Mouse (Mus musculus) B cell, adult (primary cell): ENCODE results near the gene Slc27a3. TPM values are rescaled to one million over a fixed set of nuclear protein-coding genes. Genes with fewer than 3 reads are reported as not detected.

Source experiments
- total RNA-seq: library from RNA; stranded (reverse); gene quantifications from 4 replicates; pipeline ENCODE4 v1.2.4, GENCODE M21; 2023; ENCODE audit not compliant: inconsistent age

The Slc27a3 gene
- total RNA-seq, result 0.99 to 2.0 TPM (median 1.6 TPM) in 4 replicates

DNA sequence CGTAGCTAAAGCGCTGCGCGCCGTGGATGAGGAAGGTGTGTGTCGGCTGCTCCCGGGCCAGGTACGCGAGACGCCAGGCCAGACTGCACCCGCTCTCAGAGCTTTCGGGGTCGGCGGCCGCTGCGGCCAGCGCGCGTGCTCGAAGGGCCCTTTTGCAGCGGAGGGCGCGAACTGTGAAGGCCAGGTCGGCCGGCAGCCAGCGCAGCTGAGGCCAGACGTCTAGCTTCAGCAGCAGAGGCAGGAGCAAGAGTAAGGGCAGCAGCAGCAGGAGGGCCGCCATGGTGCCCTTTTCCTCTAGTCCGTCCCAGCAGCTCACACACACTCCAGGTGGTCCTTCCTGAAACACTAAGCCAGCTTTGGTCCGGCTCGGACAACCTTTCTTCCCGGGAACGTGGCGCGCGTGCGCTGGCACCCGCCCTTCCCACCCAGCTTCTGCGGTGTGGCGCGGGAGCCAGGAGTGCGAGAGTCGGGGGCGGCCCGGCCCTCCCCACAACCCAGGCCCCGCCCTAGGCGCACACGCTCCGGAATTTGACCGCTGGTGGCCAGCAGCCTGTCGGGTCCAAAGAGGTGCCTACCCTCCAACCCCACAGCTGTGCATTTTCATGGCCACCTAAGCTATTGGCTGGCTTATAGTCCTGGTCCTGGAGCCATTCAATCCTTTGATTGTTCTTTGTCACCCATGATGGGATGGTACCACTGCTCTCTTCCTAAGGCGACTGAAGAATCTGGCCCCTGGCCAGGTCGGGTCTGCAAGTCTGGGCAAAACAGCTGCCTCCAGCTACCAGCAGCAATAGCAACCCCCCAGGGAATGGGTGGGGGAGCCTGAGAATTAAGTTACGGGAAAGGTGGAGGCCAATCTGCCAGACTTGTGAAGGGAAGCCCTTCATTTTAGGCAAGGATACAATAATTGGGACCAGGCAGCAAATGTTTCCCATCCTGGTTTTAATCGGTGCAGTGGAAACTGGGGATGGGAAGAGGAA lies at the start of gene Slc27a3:
Gene Slc27a3 (minus strand): TSS at position 428 of the 980 bp plus-strand sequence.

DNA sequence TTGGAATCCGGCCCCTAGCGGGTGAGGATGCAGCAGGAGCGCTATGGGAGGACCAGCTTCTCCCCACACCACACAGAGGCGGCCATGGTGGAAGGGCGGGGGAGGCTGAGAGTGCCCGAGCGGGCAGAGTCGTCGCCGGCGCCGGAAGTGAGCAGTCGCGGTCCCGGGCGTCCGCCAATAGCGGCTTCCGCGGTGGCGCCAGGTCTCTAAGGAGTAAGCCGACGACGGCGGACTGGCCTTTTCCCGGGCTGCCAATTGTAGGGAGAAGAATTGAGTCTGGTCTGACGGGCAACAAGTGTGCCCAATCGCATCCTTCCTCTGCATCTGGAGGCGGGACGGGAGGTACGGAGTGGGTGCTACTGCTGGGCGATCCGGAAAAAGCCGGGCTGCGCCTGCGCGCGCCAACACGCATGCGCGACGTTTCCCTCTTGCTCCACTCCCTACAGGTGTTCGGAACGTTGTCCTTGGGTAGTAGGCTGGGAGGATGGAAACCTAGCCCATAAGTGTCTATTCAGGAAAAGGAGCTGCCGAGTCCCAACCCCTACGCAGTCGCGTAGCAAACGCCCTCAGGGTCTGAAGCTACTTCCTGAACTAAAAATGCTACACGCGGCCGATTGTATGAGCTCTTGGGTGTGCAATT lies 43.8 kb upstream of the Slc27a3 start, which contains the start of gene Ints3:
Gene Ints3 (minus strand): TSS at position 242 of the 640 bp plus-strand sequence.

Other genes with a start within 250 kb of the Slc27a3 start
- gene Rps27, start 176.3 kb downstream of the Slc27a3 start, total RNA-seq, result 9,271 to 10,786 TPM (median 10,164 TPM) in 4 replicates
- gene Rab13, start 176.2 kb downstream of the Slc27a3 start, total RNA-seq, result 0.93 TPM in 1 of 4 replicates, not detected in the others
- 90.1 to 110 TPM (median 97.2 TPM) in 4 replicates for gene Jtb, start 158.3 kb downstream of the Slc27a3 start, total RNA-seq
- not detected in 4 replicates for gene Creb3l4, start 146.4 kb downstream of the Slc27a3 start, total RNA-seq
- gene Slc39a1, start 141.8 kb downstream of the Slc27a3 start, total RNA-seq, result 29.2 to 30.8 TPM (median 30.3 TPM) in 4 replicates
- gene Crtc2, start 135.8 kb downstream of the Slc27a3 start, total RNA-seq, result 175 to 191 TPM (median 186 TPM) in 4 replicates
- 174 to 198 TPM (median 187 TPM) in 4 replicates for gene Dennd4b, start 124.8 kb downstream of the Slc27a3 start, total RNA-seq
- 110 to 130 TPM (median 118 TPM) in 4 replicates for gene Gatad2b, start 96.8 kb downstream of the Slc27a3 start, total RNA-seq
- 50.8 to 61.1 TPM (median 56.2 TPM) in 4 replicates for gene Ints3, start 43.7 kb upstream of the Slc27a3 start, total RNA-seq
- gene Npr1, start 75.9 kb upstream of the Slc27a3 start, total RNA-seq, result 0.83 TPM in 1 of 4 replicates, not detected in the others
- gene Ilf2, start 86.2 kb upstream of the Slc27a3 start, total RNA-seq, result 85.5 to 94.6 TPM (median 90.6 TPM) in 4 replicates
- 52.9 to 66.8 TPM (median 60.9 TPM) in 4 replicates for gene Snapin, start 101.1 kb upstream of the Slc27a3 start, total RNA-seq
- 188 to 206 TPM (median 192 TPM) in 4 replicates for gene Chtop, start 119.6 kb upstream of the Slc27a3 start, total RNA-seq
- gene S100a1, start 124.5 kb upstream of the Slc27a3 start, total RNA-seq, result 1.0 to 1.6 TPM in 2 of 4 replicates, not detected in the others
- 17.0 to 22.0 TPM (median 19.6 TPM) in 4 replicates for gene S100a13, start 124.5 kb upstream of the Slc27a3 start, total RNA-seq
- 0.48 to 1.3 TPM (median 0.83 TPM) in 3 of 4 replicates, not detected in the other for gene S100a14, start 136.9 kb upstream of the Slc27a3 start, total RNA-seq
- not detected in 4 replicates for gene S100a16, start 147.3 kb upstream of the Slc27a3 start, total RNA-seq
- gene S100a3, start 170.6 kb upstream of the Slc27a3 start, total RNA-seq, result 0.27 to 1.6 TPM (median 0.86 TPM) in 3 of 4 replicates, not detected in the other
- not detected in 4 replicates for gene S100a2, start 200.3 kb upstream of the Slc27a3 start, total RNA-seq
- 3.3 TPM in 1 of 4 replicates, not detected in the others for gene Gm42674, start 212.0 kb upstream of the Slc27a3 start, total RNA-seq
- gene S100a4, start 213.8 kb upstream of the Slc27a3 start, total RNA-seq, result 51.7 to 70.7 TPM (median 60.6 TPM) in 4 replicates
- 2.0 to 6.8 TPM (median 4.0 TPM) in 4 replicates for gene S100a5, start 218.6 kb upstream of the Slc27a3 start, total RNA-seq
- gene S100a6, start 222.9 kb upstream of the Slc27a3 start, total RNA-seq, result 62.1 to 83.5 TPM (median 70.4 TPM) in 4 replicates